Mouse (Mus musculus) spleen, adult 12 weeks (tissue): ENCODE data around the gene Erh.

Experiments used
- DNase-seq: peaks from one replicate; pipeline ENCODE4 v3.0.0; 2022; ENCODE audit warnings: low spot score

Erh gene

GRCm38 (mm10) chr12:80643693-80644505 is at the start of gene Erh, which contains the start of gene Slc39a9:
Gene Erh, minus strand, starts transcription at chr12:80644341.
Gene Slc39a9, plus strand, starts transcription at chr12:80643883.
- peak; percentile 92 for DNase-seq

DNA sequence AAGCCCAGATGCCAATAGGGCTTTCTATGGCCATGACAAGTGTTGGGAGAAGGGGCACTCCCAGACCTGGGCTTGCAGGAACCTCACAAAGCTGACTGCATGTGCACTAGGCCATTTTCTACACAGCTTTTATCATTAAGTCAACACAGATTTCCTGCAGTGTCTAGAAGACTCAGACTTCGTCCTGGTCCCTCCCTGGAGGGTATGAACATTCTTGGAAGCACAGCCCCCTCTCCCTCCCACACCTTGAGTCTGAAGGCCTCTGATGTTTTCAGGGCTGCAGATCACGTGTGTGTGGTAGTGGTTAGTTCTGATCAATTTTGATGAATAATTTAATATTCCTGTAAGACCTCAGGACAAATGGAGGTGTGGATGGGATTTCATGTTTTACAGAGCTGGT is 49.6 kb upstream of the Erh start:
- DNase-seq: no peak

DNA sequence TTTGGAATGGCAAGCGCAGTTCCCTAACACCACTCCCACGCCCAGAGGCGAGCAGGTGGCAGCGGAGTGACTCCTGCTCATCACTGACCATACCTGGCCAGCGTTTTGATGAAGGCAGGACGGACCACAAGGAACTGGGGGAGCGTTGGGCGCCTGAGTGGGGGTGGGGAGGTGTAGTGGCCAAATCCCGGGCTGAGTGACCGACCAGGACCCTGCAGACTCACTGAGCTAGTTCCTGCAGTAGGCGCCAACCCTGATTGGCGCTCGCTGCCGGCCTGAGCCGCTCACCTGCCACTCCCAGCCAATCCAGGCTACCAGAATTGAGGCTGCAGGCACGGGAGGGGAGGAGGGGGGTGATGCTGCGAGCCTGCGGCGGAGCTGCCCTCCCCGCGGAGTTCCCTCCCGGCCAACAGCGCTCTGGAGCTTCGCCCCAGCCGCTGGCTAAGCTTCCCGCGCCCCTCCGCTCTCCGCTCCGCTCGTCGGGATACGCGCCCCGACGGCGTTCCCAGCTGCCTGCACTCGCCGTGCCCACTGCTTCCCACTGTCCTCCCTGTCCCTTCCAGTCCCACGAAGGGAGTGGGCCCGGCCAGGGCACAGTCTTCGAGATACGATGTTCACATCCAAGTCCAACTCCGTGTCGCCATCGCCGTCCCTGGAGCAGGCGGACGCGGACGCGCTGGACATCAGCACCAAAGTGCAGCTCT is 48.3 kb upstream of the Erh start, which contains the start of gene Plekhd1:
Plekhd1 (plus strand) TSS at position 323 of the 704 bp plus-strand sequence.
- DNase-seq: no peak

GRCm38 (mm10) chr12:80691671-80692091 is 47.5 kb upstream of the Erh start:
- DNase-seq: no peak

- no peak for DNase-seq
These were observed 45.6 kb upstream of the Erh start for GRCm38 (mm10) chr12:80689696-80690095.

DNA sequence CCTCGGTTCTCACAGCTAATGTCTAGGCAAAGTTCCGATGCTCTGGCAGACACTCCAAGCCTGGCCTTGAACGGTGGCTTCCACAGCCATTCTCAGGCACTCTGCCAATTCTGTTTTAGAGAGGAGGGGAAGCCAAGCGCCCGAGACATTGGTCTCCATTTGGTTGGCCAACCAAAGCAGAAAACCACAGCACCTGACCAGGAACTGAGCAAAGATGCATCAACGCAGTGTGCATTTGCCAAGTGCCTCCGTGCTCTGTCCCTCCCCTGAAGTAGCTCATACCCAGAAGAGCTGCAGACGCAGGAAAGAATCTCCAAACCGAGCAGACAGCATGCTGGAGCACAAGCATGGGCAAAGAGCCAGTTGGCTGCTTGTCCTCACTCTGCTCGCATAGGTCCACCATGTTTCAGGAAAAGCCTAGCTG is 43.7 kb upstream of the Erh start:
- DNase-seq: no peak

GRCm38 (mm10) chr12:80684316-80684715 is 40.2 kb upstream of the Erh start:
- no peak for DNase-seq

DNA sequence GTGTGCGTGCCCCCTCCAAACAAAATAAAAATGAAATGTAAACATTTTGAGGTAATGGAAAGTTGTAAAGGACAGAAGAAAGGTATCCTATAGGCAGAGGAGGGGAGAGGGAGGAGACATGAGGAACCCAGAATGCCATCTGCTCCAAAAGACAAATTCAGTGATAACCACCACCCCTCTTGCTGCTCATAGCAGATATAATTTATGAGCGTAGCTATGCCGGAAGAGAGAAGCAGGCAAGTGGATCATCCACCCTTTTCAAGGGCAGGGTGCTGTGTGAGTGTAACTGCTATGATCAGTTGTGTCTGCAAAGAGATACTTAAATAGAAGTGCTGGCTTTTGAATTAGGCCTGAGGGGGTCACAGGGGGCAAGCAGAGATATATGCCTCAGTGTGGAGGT is 39.4 kb upstream of the Erh start:
- DNase-seq: no peak

DNA sequence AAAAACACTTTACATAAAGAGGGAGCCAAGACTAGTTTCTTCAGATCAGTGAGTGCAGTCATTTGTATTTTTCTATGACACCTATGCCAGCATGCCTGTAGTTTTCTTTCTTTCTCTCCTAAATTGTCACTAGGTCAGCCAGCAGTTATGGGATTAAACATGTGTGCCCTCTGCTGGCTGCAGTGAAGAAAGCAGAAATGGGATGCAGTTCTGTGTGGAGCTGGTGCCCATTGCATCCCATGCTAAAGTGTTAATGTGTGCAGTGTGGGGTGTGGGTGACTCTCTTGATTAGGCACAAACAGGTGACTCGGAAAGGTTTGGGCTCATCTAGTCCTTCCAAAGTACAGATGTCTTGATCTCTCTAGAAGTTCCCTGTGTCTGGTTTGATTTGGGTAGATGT is 37.2 kb upstream of the Erh start:
- DNase-seq: no peak

DNA sequence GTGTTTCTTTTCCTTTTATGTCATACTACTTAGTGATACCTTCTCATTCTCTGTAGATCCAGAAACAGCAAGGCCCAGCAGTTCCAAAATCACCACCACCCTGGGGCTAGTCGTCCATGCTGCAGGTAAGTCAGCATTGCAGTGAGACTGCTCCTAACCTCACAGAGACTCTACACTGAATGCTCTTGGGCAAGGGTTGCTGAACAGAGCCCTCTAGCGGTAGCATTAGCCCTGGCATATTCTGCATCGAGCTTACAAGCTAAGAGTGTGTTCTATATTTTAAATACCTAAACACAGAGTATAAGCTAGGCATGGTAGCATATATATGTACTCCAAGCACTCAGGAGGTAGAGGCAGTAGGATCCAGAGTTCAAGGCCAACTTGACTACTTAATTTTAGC is 29.0 kb upstream of the Erh start:
- DNase-seq: no peak

- no peak for DNase-seq
These were observed 24.2 kb upstream of the Erh start for GRCm38 (mm10) chr12:80668391-80668790.

GRCm38 (mm10) chr12:80663935-80664334 is 19.8 kb upstream of the Erh start:
- no peak for DNase-seq

DNA sequence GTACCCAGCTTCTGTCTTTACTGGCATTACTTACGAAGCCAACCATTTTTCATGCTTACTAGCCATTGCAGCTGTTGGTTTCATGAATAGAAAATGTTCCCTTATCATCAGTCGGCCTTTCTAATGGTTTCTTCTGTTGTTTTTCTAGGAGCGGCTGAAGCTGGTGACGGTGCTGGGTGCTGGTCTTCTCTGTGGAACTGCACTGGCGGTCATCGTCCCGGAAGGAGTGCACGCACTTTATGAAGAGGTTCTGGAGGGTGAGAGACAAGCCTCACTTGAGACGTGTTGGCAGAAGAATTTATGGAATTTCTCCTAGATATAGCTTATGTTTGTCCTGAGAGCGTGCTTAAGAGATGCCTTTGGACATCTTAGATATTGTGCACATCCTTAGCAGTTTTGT is 18.2 kb upstream of the Erh start:
- DNase-seq: no peak

DNA sequence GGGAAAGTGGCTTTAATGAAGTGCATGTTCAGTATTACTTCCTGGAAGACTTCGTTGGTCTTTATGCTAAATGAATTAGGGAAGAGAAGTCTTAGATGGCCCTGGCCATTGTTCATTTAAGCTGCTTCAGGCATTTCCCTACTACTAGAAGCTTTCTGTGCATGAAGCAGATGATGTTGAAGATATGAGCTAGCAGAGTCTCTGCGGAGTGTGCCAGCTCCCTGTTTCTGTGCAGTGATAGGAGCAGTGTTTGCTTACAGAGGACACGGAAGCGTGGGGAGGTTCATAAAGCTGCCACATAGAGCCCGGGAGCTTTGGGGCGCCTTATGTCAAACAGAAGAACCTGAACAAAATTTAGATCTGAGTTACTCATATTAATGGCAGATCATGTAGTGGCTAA is 14.5 kb upstream of the Erh start:
- DNase-seq: no peak

- no peak for DNase-seq
These were observed 10.5 kb upstream of the Erh start for GRCm38 (mm10) chr12:80654659-80655025.

DNA sequence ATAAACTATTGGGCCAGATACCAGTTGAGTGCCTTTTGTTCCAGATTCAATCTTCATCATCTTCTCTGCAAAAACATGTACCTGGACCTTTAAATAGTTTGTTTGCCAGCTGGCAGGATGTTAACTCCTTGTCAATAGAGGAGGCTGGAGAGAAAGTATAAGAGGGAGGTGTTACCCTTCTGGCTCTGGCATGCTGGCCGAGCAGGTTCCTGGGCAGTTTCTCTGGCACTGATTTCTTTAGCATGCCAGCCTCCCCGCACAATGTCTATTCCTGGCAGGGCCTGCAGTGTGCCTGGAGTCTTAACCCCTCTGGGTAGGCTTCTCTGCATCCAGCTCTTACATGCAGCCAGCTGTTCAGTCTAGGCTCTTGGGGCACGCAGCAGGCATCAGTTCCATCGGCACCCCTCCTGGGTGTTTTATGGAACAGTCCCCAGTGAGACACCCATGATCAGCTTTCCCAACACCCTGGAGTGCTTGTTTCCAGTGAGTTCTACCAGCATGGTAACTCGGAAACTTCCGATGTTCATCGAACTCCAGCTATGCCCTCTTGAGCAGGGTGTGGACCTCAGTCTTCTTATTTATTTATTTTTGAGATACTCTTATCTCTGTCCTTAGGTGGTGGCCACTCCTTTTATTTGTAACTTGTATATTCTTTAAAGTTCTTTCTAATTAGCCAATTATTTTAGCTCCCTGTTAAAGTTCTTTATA is 10.0 kb upstream of the Erh start:
- no peak for DNase-seq

GRCm38 (mm10) chr12:80646377-80646776 is 2.2 kb upstream of the Erh start:
- DNase-seq: no peak

GRCm38 (mm10) chr12:80644506-80644868 is 346 bp upstream of the Erh start:
- no peak for DNase-seq

DNA sequence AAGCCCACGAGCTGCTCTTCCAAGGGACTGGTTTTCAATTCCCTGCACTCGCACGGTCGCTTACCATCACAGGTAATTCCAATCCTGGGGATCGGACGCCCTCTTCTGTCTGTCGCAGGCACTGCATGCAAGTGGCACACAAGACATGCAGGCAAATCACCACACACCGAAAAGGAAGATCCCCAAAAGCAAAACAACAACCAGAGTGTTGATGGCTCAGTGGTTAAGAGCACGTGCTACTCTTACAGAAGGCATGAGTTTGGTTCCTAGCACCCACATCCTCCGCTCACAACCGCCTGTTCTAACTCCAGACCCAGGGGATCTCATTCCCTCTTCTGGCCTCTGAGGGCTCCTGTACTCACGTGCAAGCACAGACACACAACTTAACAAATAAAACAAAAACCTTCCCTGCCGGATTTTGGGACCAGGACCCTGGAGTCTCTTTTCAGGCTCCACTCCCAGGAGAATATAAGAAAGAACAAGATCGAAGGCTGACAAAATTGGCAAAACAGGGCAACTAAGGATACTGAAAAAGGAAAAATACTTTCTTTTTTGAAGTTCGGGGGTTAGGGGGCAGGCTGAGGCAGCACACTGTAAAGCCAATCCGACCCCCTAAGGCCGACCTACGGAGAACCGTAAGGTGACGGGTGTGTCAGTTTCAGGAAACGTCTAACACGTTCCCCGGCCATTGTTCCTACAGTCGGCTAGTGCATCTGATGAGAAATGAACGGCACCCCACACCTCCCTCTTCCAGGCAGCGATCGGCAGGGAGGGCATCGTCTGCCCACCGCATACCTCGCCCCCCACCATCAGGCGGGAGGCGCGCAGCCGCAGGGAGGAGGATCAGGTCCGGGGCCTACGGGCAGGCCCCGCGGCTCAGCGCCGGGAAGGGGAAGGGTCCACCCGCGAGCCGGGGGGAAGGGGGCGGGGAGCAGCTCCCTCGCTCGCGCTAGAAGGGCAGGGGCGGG is 1.1 kb downstream of the Erh start:
- peak; percentile 74 for DNase-seq

DNA sequence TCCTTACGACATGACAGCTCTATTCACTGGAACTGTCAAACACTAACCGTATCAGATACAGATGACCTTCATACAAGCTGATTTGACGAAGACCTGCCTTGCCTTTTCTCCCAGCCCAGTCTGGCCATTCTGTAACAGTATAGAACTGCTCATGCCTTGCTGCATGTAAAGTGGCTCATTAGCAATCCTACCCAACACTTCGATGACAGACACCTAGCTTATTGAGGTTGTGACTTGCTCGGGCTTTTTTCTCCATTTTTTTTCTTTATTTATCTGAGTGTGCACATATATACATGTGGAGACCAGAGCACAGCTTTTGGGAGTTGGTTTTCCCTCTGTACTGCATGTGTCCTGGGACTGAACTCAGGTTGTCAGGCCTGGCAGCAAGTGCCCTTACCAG is 12.4 kb downstream of the Erh start:
- no peak for DNase-seq

DNA sequence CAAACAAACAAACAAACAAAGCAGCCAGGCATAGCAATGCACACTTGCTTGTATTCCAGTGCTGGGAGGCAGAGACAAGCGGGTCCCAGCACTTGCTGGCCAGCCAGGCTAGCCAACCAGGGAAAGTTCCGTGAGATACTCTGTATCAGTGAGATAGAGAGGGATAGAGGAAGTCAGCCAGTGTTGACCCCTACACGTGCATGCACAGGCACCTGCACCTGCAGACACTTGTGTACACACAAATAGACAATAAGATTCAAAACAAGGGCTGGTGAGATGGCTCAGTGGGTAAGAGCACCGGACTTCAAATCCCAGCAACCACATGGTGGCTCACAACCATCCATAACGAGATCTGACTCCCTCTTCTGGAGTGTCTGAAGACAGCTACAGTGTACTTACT is 23.6 kb downstream of the Erh start:
- no peak for DNase-seq
